9 mouse cellular contexts compared by ENCODE assay signal in the genomic region with DNA sequence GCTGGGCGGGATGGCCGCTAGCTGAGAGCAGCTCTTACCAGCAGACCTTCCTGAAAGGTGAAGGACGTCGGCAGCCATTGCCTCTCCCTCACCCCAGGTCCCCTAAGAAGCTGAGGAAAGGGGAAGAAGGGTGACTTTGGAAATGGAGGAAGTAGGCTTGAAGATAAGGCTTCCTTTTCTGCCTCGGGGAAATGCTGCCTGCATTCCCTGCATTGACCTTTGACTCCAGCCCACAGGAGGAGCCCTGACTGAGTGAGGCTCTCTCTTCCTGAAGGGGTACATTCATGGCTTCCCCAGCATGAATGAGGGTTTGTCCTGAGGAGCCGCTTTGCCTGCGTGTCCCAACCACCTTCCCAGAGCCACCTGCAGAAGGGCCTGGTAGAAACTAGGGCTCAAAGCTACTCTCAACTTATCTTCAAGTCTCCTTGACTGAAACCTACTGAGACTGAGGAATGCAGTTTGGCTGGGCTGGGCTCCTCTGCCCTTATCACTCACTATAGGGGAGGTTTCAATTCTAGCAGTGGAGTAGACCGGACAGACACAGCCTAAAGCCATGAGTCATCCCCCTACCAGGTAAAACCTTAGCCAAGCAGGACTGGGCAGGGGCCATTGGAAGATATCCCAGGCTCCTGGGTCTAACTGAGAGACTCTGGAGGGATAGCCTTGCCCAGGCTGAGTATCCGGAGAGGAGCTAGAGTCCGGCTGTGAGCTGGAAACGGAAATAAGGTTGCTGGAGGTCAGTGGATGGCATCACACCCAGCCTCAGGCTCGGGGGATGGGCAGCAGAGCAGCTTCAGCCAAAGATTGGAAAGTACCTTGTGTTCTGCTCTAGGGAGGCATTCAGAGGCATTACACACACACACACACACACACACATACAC. TPM values are rescaled to one million over a fixed set of nuclear protein-coding genes. Genes with fewer than 3 reads are reported as not detected.
DNase-seq lines count a peak whose midpoint lies in the region; ATAC-seq and TF ChIP-seq lines count a peak whose summit lies in the region.
"Had no signal": no experiment of that assay in that cellular context is flagged by ENCODE, and none has a peak within 500 bp of the region (broad histone marks: within the 10 kb centered on the region; RNA-seq: fewer than 3 reads in every experiment).

No protein-coding gene starts in this region.

- H3K36me3 ChIP-seq in kidney, postnatal 0 days (ENCODE audit: insufficient read depth, low read length) = no peaks in the 10 kb centered on the region
- H3K36me3 ChIP-seq: hindbrain, embryonic 15.5 days had no signal

- H3K27me3 ChIP-seq in kidney, postnatal 0 days (ENCODE audit: insufficient read depth, low read length) = no peaks in the 10 kb centered on the region
- H3K27me3 ChIP-seq: hindbrain, embryonic 15.5 days had no signal

- WGBS in kidney, postnatal 0 days = 46% methylated on average over 12 of the region's 12 CpGs

- H3K9me3 ChIP-seq in kidney, postnatal 0 days (replicated peaks; ENCODE audit: low read length) = no peaks in the 10 kb centered on the region
- H3K9me3 ChIP-seq: hindbrain, embryonic 15.5 days had no signal

- peaks cover 8% of the 10 kb centered on the region for H3K4me1 ChIP-seq in kidney, postnatal 0 days (replicated peaks; ENCODE audit: insufficient read depth, low read length)

- no peak overlapping the region for H3K9ac ChIP-seq in kidney, postnatal 0 days (ENCODE audit: low read depth, low read length)
- H3K9ac ChIP-seq: hindbrain, embryonic 15.5 days had no signal

- peak; percentile 38 for DNase-seq in ovary, postnatal 36 days (ENCODE audit: low spot score)
- DNase-seq in ovary, postnatal 10 days (ENCODE audit: low spot score) = no peak
- DNase-seq in heart, adult 18-20 months = peak; percentile 75 to 84
- DNase-seq in kidney, postnatal 0 days (ENCODE audit: low spot score) = no peak
- peak; percentile 75 to 86 for DNase-seq in lung, postnatal 4 days
- DNase-seq in layer of hippocampus, postnatal 25 days (ENCODE audit: extremely low spot score in 1 of 2, low spot score in 1 of 2) = no peak
- DNase-seq in right cerebral cortex, adult 2 months (ENCODE audit: low spot score in 2 of 2) = no peak

- no peak for TF ChIP-seq CTCF in kidney, postnatal 0 days (IDR thresholded peaks at IDR 0.05; ENCODE audit: low read depth)

- H3K4me3 ChIP-seq in kidney, postnatal 0 days (replicated peaks; ENCODE audit: low read depth, low read length) = no peak overlapping the region
- H3K4me3 ChIP-seq: hindbrain, embryonic 15.5 days had no signal

- no peak overlapping the region for H3K4me2 ChIP-seq in kidney, postnatal 0 days (ENCODE audit: low read length)
- H3K4me2 ChIP-seq: hindbrain, embryonic 15.5 days had no signal

- H3K27ac ChIP-seq in kidney, postnatal 0 days = no peak overlapping the region
- H3K27ac ChIP-seq: hindbrain, embryonic 15.5 days had no signal

- 0 out of 2 replicates have a peak, but pooled peaks have one; percentile 38 for ATAC-seq in kidney, postnatal 0 days (replicated peaks; ENCODE audit: low FRiP score, low read depth)
- no peak for ATAC-seq in monocyte, adult 5-6 weeks (replicated peaks; ENCODE audit: insufficient number of reproducible peaks, low FRiP score, low TSS enrichment, poor library complexity, severe bottlenecking)

RNA-seq across cellular contexts. Expression of a gene that starts 18.5 kb away (rescaled TPM):
- total RNA-seq in heart, adult 18-20 months (2021) = 10 to 100 TPM in 1 of 2 experiments, 1 to 10 TPM in 1; 7.5 to 10.3 TPM
- polyA plus RNA-seq in kidney, postnatal 0 days (2015; fragmentation: Nextera tagmentation; extraction: Ambion mirVana) = 2.8 and 3.9 TPM in 2 replicates
- total RNA-seq in layer of hippocampus, postnatal 25 days (2021) = 1 to 10 TPM; 5.5 to 8.0 TPM
- total RNA-seq in monocyte, adult 5-6 weeks (2017) = 7.3 to 22.9 TPM (median 9.3 TPM) in 3 replicates

RNA-seq across cellular contexts. Expression of a gene that starts 28.0 kb away (rescaled TPM):
- 1 to 10 TPM in 1 of 2 experiments, under 1 TPM in 1; 0.79 to 1.7 TPM for total RNA-seq in heart, adult 18-20 months (2021)
- 1.3 and 2.2 TPM in 2 replicates for polyA plus RNA-seq in kidney, postnatal 0 days (2015; fragmentation: Nextera tagmentation; extraction: Ambion mirVana)
- 10 to 100 TPM; 13.8 to 14.2 TPM for total RNA-seq in layer of hippocampus, postnatal 25 days (2021)
- total RNA-seq in monocyte, adult 5-6 weeks (2017) = 1.2 TPM in 1 of 3 replicates, not detected in the others

Comparison
In these comparisons a context has a peak if more than half of its experiments do, and no peak if none do; other contexts are left out.
1. DNase-seq: peak in ovary, postnatal 36 days (single experiment), heart, adult 18-20 months (2 of 2) and lung, postnatal 4 days (2 of 2); none in ovary, postnatal 10 days (single experiment), kidney, postnatal 0 days (single experiment), layer of hippocampus, postnatal 25 days (0 of 2) and right cerebral cortex, adult 2 months (0 of 2).